Comparison of ENCODE assay signal across 11 mouse cellular contexts in genomic region chr8:128386963-128387621, GRCm38 (mm10). TPM values are rescaled to one million over a fixed set of nuclear protein-coding genes. Genes with fewer than 3 reads are reported as not detected.
A peak's percentile ranks its signal among the peaks of the same experiment; 100 is the strongest.
DNase-seq lines count a peak whose midpoint lies in the region; ATAC-seq lines count a peak whose summit lies in the region.
"Had no signal": no experiment of that assay in that cellular context is flagged by ENCODE, and none has a peak within 500 bp of the region (broad histone marks: within the 10 kb centered on the region; RNA-seq: fewer than 3 reads in every experiment).

No protein-coding gene starts in this region.

- no peak overlapping the region for H3K9ac ChIP-seq in liver, embryonic 13.5 days
- H3K9ac ChIP-seq in forebrain, embryonic 15.5 days (replicated peaks) = no peak overlapping the region

- no peak overlapping the region for H3K4me3 ChIP-seq in liver, embryonic 13.5 days (replicated peaks)
- H3K4me3 ChIP-seq in forebrain, embryonic 15.5 days = no peak overlapping the region
- H3K4me3 ChIP-seq: megakaryocyte, embryonic 14.5 days had no signal

- H3K4me2 ChIP-seq in liver, embryonic 13.5 days = no peak overlapping the region
- H3K4me2 ChIP-seq in forebrain, embryonic 15.5 days (replicated peaks) = no peak overlapping the region

- H3K27me3 ChIP-seq in liver, embryonic 13.5 days = no peaks in the 10 kb centered on the region
- no peaks in the 10 kb centered on the region for H3K27me3 ChIP-seq in forebrain, embryonic 15.5 days
- H3K27me3 ChIP-seq: megakaryocyte, embryonic 14.5 days; Patski had no signal

- no peaks in the 10 kb centered on the region for H3K9me3 ChIP-seq in liver, embryonic 13.5 days (replicated peaks)
- no peaks in the 10 kb centered on the region for H3K9me3 ChIP-seq in forebrain, embryonic 15.5 days
- H3K9me3 ChIP-seq: megakaryocyte, embryonic 14.5 days had no signal

- ATAC-seq in common myeloid progenitor, adult 5-6 weeks (replicated peaks; ENCODE audit: low read depth, poor library complexity, severe bottlenecking) = 0 out of 2 replicates have a peak, but pooled peaks have one; percentile 39
- ATAC-seq in inflammation-experienced regulatory T-cells, adult 6 months = peak; percentile 39
- ATAC-seq in liver, embryonic 13.5 days (ENCODE audit: low read depth) = peak; percentile 52
- no peak for ATAC-seq in forebrain, embryonic 15.5 days (replicated peaks)
- ATAC-seq: hindbrain, postnatal 0 days; Patski had no signal

- no peak overlapping the region for H3K27ac ChIP-seq in liver, embryonic 13.5 days
- H3K27ac ChIP-seq in forebrain, embryonic 15.5 days (replicated peaks) = no peak overlapping the region
- H3K27ac ChIP-seq: hindbrain, postnatal 0 days had no signal

- 23% methylated on average over 2 of the region's 2 CpGs for WGBS in liver, embryonic 13.5 days (ENCODE audit: insufficient replicate concordance)
- WGBS in forebrain, embryonic 15.5 days = 84% methylated on average over 2 of the region's 2 CpGs

- no peaks in the 10 kb centered on the region for H3K36me3 ChIP-seq in liver, embryonic 13.5 days
- no peaks in the 10 kb centered on the region for H3K36me3 ChIP-seq in forebrain, embryonic 15.5 days

- DNase-seq in CD4-positive, CD25-positive, alpha-beta regulatory T cell, adult 2 months (ENCODE audit: low read depth, low spot score) = peak; percentile 56
- no peak for DNase-seq in liver, embryonic 13.5 days
- DNase-seq in layer of hippocampus, postnatal 10 days (ENCODE audit: low spot score in 2 of 2) = no peak
- DNase-seq in spleen, adult 18-20 months = no peak
- DNase-seq in c-Kit-positive CD71-positive TER-119-positive erythroid progenitor cells, embryonic 14.5 days (ENCODE audit: low spot score) = no peak

- H3K4me1 ChIP-seq in liver, embryonic 13.5 days (replicated peaks) = 0 out of 2 replicates have a peak, but pooled peaks cover 4% of the 10 kb centered on the region
- H3K4me1 ChIP-seq in forebrain, embryonic 15.5 days = peaks cover 45% of the 10 kb centered on the region

RNA-seq across cellular contexts. Expression of gene Nrp1, which starts 28.7 kb away (rescaled TPM):
- total RNA-seq in common myeloid progenitor, adult 5-6 weeks (2017) = 7.7 TPM in 2 replicates
- 100 to 1,000 TPM; 145 to 329 (median 260) TPM for polyA plus RNA-seq in inflammation-experienced regulatory T-cells, adult 6 months (2017; shearing (Covaris generic))
- 14.7 and 17.9 TPM in 2 replicates for polyA plus RNA-seq in liver, embryonic 13.5 days (2015; fragmentation: Nextera tagmentation; extraction: Ambion mirVana)
- 100 to 1,000 TPM; 157 to 165 TPM for total RNA-seq in layer of hippocampus, postnatal 10 days (2021)
- polyA plus RNA-seq in forebrain, embryonic 15.5 days (2015; fragmentation: Nextera tagmentation; extraction: Ambion mirVana) = 132 and 134 TPM in 2 replicates
